Mouse (Mus musculus) megakaryocyte, embryonic 14.5 days (primary cell): ENCODE measurements around the gene Slc2a4.

Experiments used
- FLI1 ChIP-seq: IDR thresholded peaks from 2 replicates; pipeline ENCODE4 v1.6.1; 2012; ENCODE audit warnings: low read length, inconsistent platforms, mixed read lengths
- GATA1 ChIP-seq: IDR thresholded peaks from 3 replicates; pipeline ENCODE4 v1.6.1; 2012; ENCODE audit warnings: mixed read lengths, low read length, inconsistent platforms, borderline replicate concordance

GRCm38 (mm10) chr11:69979827-69980195 lies 31.8 kb upstream of the Slc2a4 start:
- no peak for TF ChIP-seq GATA1
- no peak for TF ChIP-seq FLI1
